Comparison of ENCODE assay signal across 12 mouse cellular contexts in the genomic region with DNA sequence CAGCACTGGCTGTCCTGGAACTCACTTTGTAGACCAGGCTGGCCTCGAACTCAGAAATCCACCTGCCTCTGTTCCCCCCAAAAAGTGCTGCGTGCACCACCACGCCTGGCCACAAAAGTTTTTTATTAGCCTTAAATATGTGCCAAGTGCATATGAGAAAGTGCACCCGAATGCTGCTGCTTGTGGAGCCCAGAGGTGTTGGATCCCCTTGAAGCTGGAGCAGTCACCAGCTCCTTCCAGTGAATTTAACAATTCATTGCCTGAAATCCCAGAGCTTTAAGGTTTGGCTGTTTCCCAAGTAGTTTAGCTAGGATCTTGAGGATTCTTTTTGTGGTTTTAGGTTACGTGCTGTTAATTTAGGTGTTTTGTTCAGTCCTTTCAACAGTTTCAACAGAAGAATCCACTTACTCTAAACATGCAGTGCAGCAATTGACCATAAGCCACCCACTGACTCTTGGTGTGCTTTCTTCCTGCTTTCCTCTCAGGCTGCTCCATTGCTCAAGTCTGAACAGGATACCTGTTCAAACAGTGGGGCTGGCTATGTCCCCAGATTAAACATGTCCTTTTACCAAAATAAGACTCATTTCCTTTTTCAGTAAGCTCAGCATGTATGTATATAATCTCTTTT. TPM values are rescaled to one million over a fixed set of nuclear protein-coding genes. Genes with fewer than 3 reads are reported as not detected.
DNase-seq lines count a peak whose midpoint lies in the region; ATAC-seq and TF ChIP-seq lines count a peak whose summit lies in the region.
"Had no signal": no experiment of that assay in that cellular context is flagged by ENCODE, and none has a peak within 500 bp of the region (broad histone marks: within the 10 kb centered on the region; RNA-seq: fewer than 3 reads in every experiment).

No protein-coding gene starts in this region.

- TF ChIP-seq POLR2A in lung, adult 2 months (IDR thresholded peaks at IDR 0.05; ENCODE audit: borderline replicate concordance, extremely low read depth, low read depth, low read length): no peak
- TF ChIP-seq POLR2A in brain, embryonic 14.5 days (IDR thresholded peaks at IDR 0.05; ENCODE audit: borderline replicate concordance, extremely low read depth, insufficient read depth, insufficient read length, poor library complexity, severe bottlenecking): no peak

- peaks cover 2 to 26% of the 10 kb centered on the region in 2 experiments; a peak in 3 of 4 replicates for H3K4me1 ChIP-seq in heart, embryonic 14.5 days (ENCODE audit: control insufficient read depth in 2 of 2, insufficient read depth in 2 of 2, low read length in 2 of 2)
- peaks cover 33% of the 10 kb centered on the region for H3K4me1 ChIP-seq in lung, embryonic 15.5 days
- peaks cover 23% of the 10 kb centered on the region for H3K4me1 ChIP-seq in lung, adult 2 months (ENCODE audit: control insufficient read depth, insufficient read depth, low read length)
- H3K4me1 ChIP-seq in forebrain, embryonic 14.5 days (ENCODE audit: control insufficient read depth, insufficient read depth, low read length): 0 out of 2 replicates have a peak, but pooled peaks cover 2% of the 10 kb centered on the region

- intact Hi-C loops in heart, postnatal 10 days (cut with DNase I): no loop called here

- H3K27me3 ChIP-seq in heart, embryonic 14.5 days (ENCODE audit: control insufficient read depth, insufficient read depth, low read length): no peaks in the 10 kb centered on the region
- H3K27me3 ChIP-seq in lung, embryonic 15.5 days: no peaks in the 10 kb centered on the region
- no peaks in the 10 kb centered on the region for H3K27me3 ChIP-seq in forebrain, embryonic 14.5 days (replicated peaks; ENCODE audit: control insufficient read depth, insufficient read depth, low read length)
- H3K27me3 ChIP-seq: hindbrain, embryonic 12.5 days had no signal

- H3K9ac ChIP-seq in heart, embryonic 14.5 days (ENCODE audit: low read length): no peak overlapping the region
- H3K9ac ChIP-seq in lung, embryonic 15.5 days: no peak overlapping the region
- H3K9ac ChIP-seq in forebrain, embryonic 14.5 days (ENCODE audit: low read length): no peak overlapping the region
- H3K9ac ChIP-seq: hindbrain, embryonic 12.5 days had no signal

- no peak overlapping the region for H3K4me2 ChIP-seq in heart, embryonic 14.5 days (ENCODE audit: low read length)
- peak overlapping the region; percentile 11; the same call in 1 of the 2 replicates for H3K4me2 ChIP-seq in lung, embryonic 15.5 days
- no peak overlapping the region for H3K4me2 ChIP-seq in forebrain, embryonic 14.5 days (ENCODE audit: low read length)
- H3K4me2 ChIP-seq: hindbrain, embryonic 12.5 days had no signal

- 0 out of 2 replicates have a peak, but pooled peaks cover 4% of the 10 kb centered on the region for H3K36me3 ChIP-seq in heart, embryonic 14.5 days (ENCODE audit: control insufficient read depth, insufficient read depth, low read length)
- no peaks in the 10 kb centered on the region for H3K36me3 ChIP-seq in lung, embryonic 15.5 days
- H3K36me3 ChIP-seq in forebrain, embryonic 14.5 days (ENCODE audit: control insufficient read depth, insufficient read depth, low read length): no peaks in the 10 kb centered on the region
- H3K36me3 ChIP-seq: hindbrain, embryonic 12.5 days had no signal

- DNase-seq in heart, postnatal 10 days: no peak
- DNase-seq in lung, adult 2 months: no peak
- peak; percentile 23 for DNase-seq in brain, embryonic 14.5 days (ENCODE audit: low read depth)
- peak; percentile 42 for DNase-seq in lung, postnatal 36 days
- no peak for DNase-seq in forebrain, embryonic 14.5 days (ENCODE audit: low spot score)
- DNase-seq: cerebellum, adult 11-12 months; kidney, adult 11 months; liver had no signal

- 83% methylated on average over 5 of the region's 5 CpGs for WGBS in heart, embryonic 14.5 days
- WGBS in lung, embryonic 15.5 days: 63% methylated on average over 5 of the region's 5 CpGs
- 71% methylated on average over 5 of the region's 5 CpGs for WGBS in lung, adult 2 months
- 63% methylated on average over 5 of the region's 5 CpGs for WGBS in forebrain, embryonic 14.5 days

- ATAC-seq in heart, embryonic 14.5 days (ENCODE audit: insufficient number of reproducible peaks, insufficient read depth, low FRiP score, low read depth): no peak
- ATAC-seq in lung, embryonic 15.5 days (ENCODE audit: borderline replicate concordance, extremely low read depth, low FRiP score, low TSS enrichment): 0 out of 2 replicates have a peak, but pooled peaks have one; percentile 59
- no peak for ATAC-seq in activated CD4-positive, CD25-positive, alpha-beta regulatory T cell, adult 4 months
- no peak for ATAC-seq in forebrain, embryonic 14.5 days

- H3K27ac ChIP-seq in heart, embryonic 14.5 days (replicated peaks in 1 of 2; ENCODE audit: control insufficient read depth in 1 of 2, insufficient read depth in 1 of 2, low read depth in 2 of 2, low read length in 2 of 2): peak overlapping the region; percentile 16 to 37; a peak in 2 of 4 replicates
- H3K27ac ChIP-seq in lung, embryonic 15.5 days: peak overlapping the region; percentile 85
- H3K27ac ChIP-seq in forebrain, embryonic 14.5 days (ENCODE audit: low read depth, low read length): no peak overlapping the region
- H3K27ac ChIP-seq: hindbrain, embryonic 12.5 days had no signal

- H3K4me3 ChIP-seq in heart, embryonic 14.5 days (ENCODE audit: control insufficient read depth in 1 of 2, insufficient read depth in 1 of 2, low read depth in 1 of 2, low read length in 2 of 2): no peak overlapping the region
- no peak overlapping the region for H3K4me3 ChIP-seq in lung, embryonic 15.5 days
- no peak overlapping the region for H3K4me3 ChIP-seq in lung, adult 2 months (replicated peaks; ENCODE audit: extremely low read depth, low read depth, low read length)
- no peak overlapping the region for H3K4me3 ChIP-seq in forebrain, embryonic 14.5 days (ENCODE audit: low read depth, low read length)
- H3K4me3 ChIP-seq: hindbrain, embryonic 12.5 days had no signal

- H3K9me3 ChIP-seq in heart, embryonic 14.5 days (ENCODE audit: control insufficient read depth, low read length): no peaks in the 10 kb centered on the region
- H3K9me3 ChIP-seq in lung, embryonic 15.5 days: no peaks in the 10 kb centered on the region
- H3K9me3 ChIP-seq in forebrain, embryonic 14.5 days (replicated peaks; ENCODE audit: control insufficient read depth, low read length): no peaks in the 10 kb centered on the region
- H3K9me3 ChIP-seq: hindbrain, embryonic 12.5 days had no signal

- no peak for TF ChIP-seq CTCF in lung, adult 2 months (IDR thresholded peaks at IDR 0.05; ENCODE audit: insufficient read depth, low read length)
- TF ChIP-seq CTCF in brain, embryonic 14.5 days (IDR thresholded peaks at IDR 0.05; ENCODE audit: borderline replicate concordance, extremely low read depth, insufficient read depth, insufficient read length): no peak

RNA-seq across cellular contexts. Expression of gene Ube2n, which starts 11.7 kb away (rescaled TPM):
- 255 and 263 TPM in 2 replicates for polyA plus RNA-seq in heart, embryonic 14.5 days (2014; fragmentation: Nextera tagmentation; extraction: Ambion mirVana)
- 100 to 1,000 TPM; 118 to 134 TPM for total RNA-seq in heart, postnatal 10 days (2021)
- polyA plus RNA-seq in lung, embryonic 15.5 days (2015; fragmentation: Nextera tagmentation; extraction: Ambion mirVana): 390 and 414 TPM in 2 replicates
- 25.5 and 41.1 TPM in 2 replicates for polyA plus RNA-seq in lung, adult 2 months (2012; rRNA removed)
- polyA plus RNA-seq in brain, embryonic 14.5 days (2012; rRNA removed): 231 and 242 TPM in 2 replicates
- 100 to 1,000 TPM; 349 to 397 TPM for polyA plus RNA-seq in activated CD4-positive, CD25-positive, alpha-beta regulatory T cell, adult 4 months (2017; shearing (Covaris generic))
- 423 and 444 TPM in 2 replicates for polyA plus RNA-seq in forebrain, embryonic 14.5 days (2014; fragmentation: Nextera tagmentation; extraction: Ambion mirVana)

RNA-seq across cellular contexts. Expression of gene Mrpl42, which starts 24.9 kb away (rescaled TPM):
- 657 and 673 TPM in 2 replicates for polyA plus RNA-seq in heart, embryonic 14.5 days (2014; fragmentation: Nextera tagmentation; extraction: Ambion mirVana)
- 100 to 1,000 TPM; 308 to 331 TPM for total RNA-seq in heart, postnatal 10 days (2021)
- 304 and 322 TPM in 2 replicates for polyA plus RNA-seq in lung, embryonic 15.5 days (2015; fragmentation: Nextera tagmentation; extraction: Ambion mirVana)
- 39.3 and 80.6 TPM in 2 replicates for polyA plus RNA-seq in lung, adult 2 months (2012; rRNA removed)
- 138 and 177 TPM in 2 replicates for polyA plus RNA-seq in brain, embryonic 14.5 days (2012; rRNA removed)
- 100 to 1,000 TPM; 188 to 213 TPM for polyA plus RNA-seq in activated CD4-positive, CD25-positive, alpha-beta regulatory T cell, adult 4 months (2017; shearing (Covaris generic))
- 284 and 324 TPM in 2 replicates for polyA plus RNA-seq in forebrain, embryonic 14.5 days (2014; fragmentation: Nextera tagmentation; extraction: Ambion mirVana)

RNA-seq across cellular contexts. Expression of gene Nudt4, which starts 37.3 kb away (rescaled TPM):
- 97.2 and 101 TPM in 2 replicates for polyA plus RNA-seq in heart, embryonic 14.5 days (2014; fragmentation: Nextera tagmentation; extraction: Ambion mirVana)
- 100 to 1,000 TPM; 215 to 280 TPM for total RNA-seq in heart, postnatal 10 days (2021)
- 64.3 and 65.2 TPM in 2 replicates for polyA plus RNA-seq in lung, embryonic 15.5 days (2015; fragmentation: Nextera tagmentation; extraction: Ambion mirVana)
- 18.7 and 22.5 TPM in 2 replicates for polyA plus RNA-seq in lung, adult 2 months (2012; rRNA removed)
- polyA plus RNA-seq in brain, embryonic 14.5 days (2012; rRNA removed): 53.4 and 64.6 TPM in 2 replicates
- 10 to 100 TPM; 11.3 to 14.8 TPM for polyA plus RNA-seq in activated CD4-positive, CD25-positive, alpha-beta regulatory T cell, adult 4 months (2017; shearing (Covaris generic))
- polyA plus RNA-seq in forebrain, embryonic 14.5 days (2014; fragmentation: Nextera tagmentation; extraction: Ambion mirVana): 79.8 and 85.0 TPM in 2 replicates

Comparison
In these comparisons a context has a peak if more than half of its experiments do, and no peak if none do; other contexts are left out.
1. DNase-seq: peak in brain, embryonic 14.5 days (single experiment) and lung, postnatal 36 days (single experiment); none in heart, postnatal 10 days (0 of 2), lung, adult 2 months (single experiment) and forebrain, embryonic 14.5 days (single experiment).